Comparison of ENCODE assay signal across 25 mouse cellular contexts in the genomic region with DNA sequence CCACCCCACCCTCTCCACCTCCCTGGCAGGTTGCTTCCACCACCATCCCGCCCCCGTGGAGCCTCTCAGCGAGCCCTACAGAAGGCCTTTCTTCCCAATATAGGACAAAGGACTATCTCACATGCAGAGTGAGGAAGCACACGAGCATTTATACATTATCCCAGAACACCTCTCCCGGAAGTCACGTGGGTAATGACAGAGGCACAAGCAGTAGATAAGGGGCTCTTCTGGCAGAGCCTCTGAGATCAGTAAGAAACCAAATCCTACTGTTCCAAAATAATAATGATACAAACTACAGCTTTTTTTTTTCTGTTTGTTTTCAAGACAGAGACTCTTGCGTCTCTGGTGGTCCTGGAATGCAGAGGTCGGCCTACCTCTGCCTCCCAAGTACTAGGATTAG.
"Had no signal": no experiment of that assay in that cellular context is flagged by ENCODE, and none has a peak within 500 bp of the region (broad histone marks: within the 10 kb centered on the region; RNA-seq: fewer than 3 reads in every experiment).

No protein-coding gene starts in this region.

- H3K4me1 ChIP-seq: limb, embryonic 15.5 days; liver, embryonic 12.5 days had no signal

- H3K9ac ChIP-seq: hindbrain, embryonic 12.5 days; hindbrain, embryonic 14.5 days; intestine, embryonic 15.5 days; limb, embryonic 13.5 days; limb, embryonic 15.5 days; liver, embryonic 12.5 days; liver, embryonic 14.5 days had no signal

- H3K4me3 ChIP-seq: gastrocnemius, adult 2 months; heart, adult 2 months; heart, embryonic 10.5 days; hindbrain, embryonic 10.5 days; hindbrain, embryonic 12.5 days; intestine, embryonic 15.5 days; limb, embryonic 13.5 days; limb, embryonic 15.5 days; liver, embryonic 12.5 days had no signal

- ATAC-seq: hindbrain, embryonic 16.5 days; inflammation-experienced regulatory T-cells, adult 6 months; intestine, embryonic 15.5 days; intestine, postnatal 0 days; liver, embryonic 12.5 days had no signal

- H3K4me2 ChIP-seq: hindbrain, embryonic 12.5 days; hindbrain, embryonic 14.5 days; intestine, embryonic 15.5 days; limb, embryonic 13.5 days; limb, embryonic 15.5 days; liver, embryonic 12.5 days had no signal

- H3K36me3 ChIP-seq: liver, embryonic 12.5 days had no signal

- H3K27me3 ChIP-seq: hindbrain, embryonic 12.5 days; intestine, embryonic 15.5 days; limb, embryonic 13.5 days; limb, embryonic 15.5 days; liver, embryonic 12.5 days had no signal

- DNase-seq: gastrocnemius, adult 2 months; gastrocnemius, postnatal 10 days; gastrocnemius, postnatal 25 days; heart, adult 2 months; heart, postnatal 4 days; kidney, adult 18-20 months; kidney, adult 8-10 months; kidney, postnatal 14 days; kidney, postnatal 36 days; layer of hippocampus, adult 9-11 months; layer of hippocampus, postnatal 36 days; left cerebral cortex, postnatal 4 days; lung, adult 18-20 months had no signal

- H3K9me3 ChIP-seq: heart, embryonic 10.5 days; hindbrain, embryonic 10.5 days; hindbrain, embryonic 12.5 days; intestine, embryonic 15.5 days; limb, embryonic 13.5 days; limb, embryonic 15.5 days; liver, embryonic 12.5 days had no signal

- H3K27ac ChIP-seq: gastrocnemius, adult 2 months; heart, adult 2 months; heart, embryonic 10.5 days; hindbrain, embryonic 10.5 days; hindbrain, embryonic 12.5 days; hindbrain, embryonic 14.5 days; intestine, embryonic 15.5 days; limb, embryonic 13.5 days; limb, embryonic 15.5 days; liver, embryonic 12.5 days; liver, embryonic 14.5 days had no signal
